Mouse (Mus musculus): ENCODE measurements around the gene Msl1. TPM values are rescaled to one million over a fixed set of nuclear protein-coding genes. Genes with fewer than 3 reads are reported as not detected.

The Msl1 gene
- polyA plus RNA-seq, 1 experiment, result 24.5 TPM

- Histone ChIP-seq H3K4me1 (ENCODE audit: control insufficient read depth, insufficient read depth, low read length) (peaks cover 26% of the 10 kb centered on the region), H3K27me3 (replicated peaks; ENCODE audit: control insufficient read depth, insufficient read depth, low read length) (no peaks in the 10 kb centered on the region), H3K36me3 (ENCODE audit: control insufficient read depth, insufficient read depth, low read length) (no peaks in the 10 kb centered on the region), H3K4me3 (ENCODE audit: insufficient read depth, low read depth, low read length) (no peak overlapping the region), H3K27ac (ENCODE audit: insufficient read depth, low read depth, low read length) (no peak overlapping the region)
- TF ChIP-seq CTCF (conservative IDR thresholded peaks at IDR 0.05; ENCODE audit: insufficient read depth, insufficient read length, low read depth, low read length) (no peak), POLR2A (IDR thresholded peaks at IDR 0.05; ENCODE audit: low read depth, low read length) (no peak)
- no peak for DNase-seq
Observed at GRCm38 (mm10) chr11:98777888-98778287, 17.4 kb upstream of the Msl1 start.

- no peak overlapping the region for H3K4me3 ChIP-seq (ENCODE audit: insufficient read depth, low read depth, low read length)
- peaks cover 35% of the 10 kb centered on the region for H3K4me1 ChIP-seq (ENCODE audit: control insufficient read depth, insufficient read depth, low read length)
- peak; percentile 65 for DNase-seq
- peak overlapping the region; percentile 34 for H3K27ac ChIP-seq (ENCODE audit: insufficient read depth, low read depth, low read length)
- TF ChIP-seq POLR2A (IDR thresholded peaks at IDR 0.05; ENCODE audit: low read depth, low read length) (no peak), CTCF (conservative IDR thresholded peaks at IDR 0.05; ENCODE audit: insufficient read depth, insufficient read length, low read depth, low read length) (no peak)
- no peaks in the 10 kb centered on the region for H3K36me3 ChIP-seq (ENCODE audit: control insufficient read depth, insufficient read depth, low read length)
- WGBS, result 36% methylated on average over 13 of the region's 14 CpGs
- no peaks in the 10 kb centered on the region for H3K27me3 ChIP-seq (replicated peaks; ENCODE audit: control insufficient read depth, insufficient read depth, low read length)
Observed at GRCm38 (mm10) chr11:98781851-98782512, 13.3 kb upstream of the Msl1 start.

GRCm38 (mm10) chr11:98782651-98783235, 12.6 kb upstream of the Msl1 start:
- no peak for DNase-seq
- Histone ChIP-seq H3K4me1 (ENCODE audit: control insufficient read depth, insufficient read depth, low read length) (peaks cover 32% of the 10 kb centered on the region), H3K4me3 (ENCODE audit: insufficient read depth, low read depth, low read length) (peak overlapping the region; percentile 7; the same call in 1 of the 2 replicates), H3K27me3 (replicated peaks; ENCODE audit: control insufficient read depth, insufficient read depth, low read length) (no peaks in the 10 kb centered on the region), H3K36me3 (ENCODE audit: control insufficient read depth, insufficient read depth, low read length) (no peaks in the 10 kb centered on the region), H3K27ac (ENCODE audit: insufficient read depth, low read depth, low read length) (peak overlapping the region; percentile 93)
- WGBS, result 11% methylated on average over 17 of the region's 17 CpGs
- TF ChIP-seq POLR2A (IDR thresholded peaks at IDR 0.05; ENCODE audit: low read depth, low read length) (no peak), CTCF (conservative IDR thresholded peaks at IDR 0.05; ENCODE audit: insufficient read depth, insufficient read length, low read depth, low read length) (no peak)

GRCm38 (mm10) chr11:98783236-98783696, 12.1 kb upstream of the Msl1 start:
- no peaks in the 10 kb centered on the region for H3K36me3 ChIP-seq (ENCODE audit: control insufficient read depth, insufficient read depth, low read length)
- H3K4me1 ChIP-seq (ENCODE audit: control insufficient read depth, insufficient read depth, low read length), result peaks cover 34% of the 10 kb centered on the region
- peak overlapping the region; percentile 93 for H3K27ac ChIP-seq (ENCODE audit: insufficient read depth, low read depth, low read length)
- TF ChIP-seq CTCF (conservative IDR thresholded peaks at IDR 0.05; ENCODE audit: insufficient read depth, insufficient read length, low read depth, low read length) (no peak), POLR2A (IDR thresholded peaks at IDR 0.05; ENCODE audit: low read depth, low read length) (peak; percentile 68)
- peak; percentile 99 for DNase-seq
- peak overlapping the region; percentile 7; the same call in 1 of the 2 replicates for H3K4me3 ChIP-seq (ENCODE audit: insufficient read depth, low read depth, low read length)
- under 1% methylated on average over 20 of the region's 20 CpGs for WGBS
- H3K27me3 ChIP-seq (replicated peaks; ENCODE audit: control insufficient read depth, insufficient read depth, low read length), result no peaks in the 10 kb centered on the region

- no peak for DNase-seq
- no peak for TF ChIP-seq CTCF (conservative IDR thresholded peaks at IDR 0.05; ENCODE audit: insufficient read depth, insufficient read length, low read depth, low read length)
- no peak for TF ChIP-seq POLR2A (IDR thresholded peaks at IDR 0.05; ENCODE audit: low read depth, low read length)
- peaks cover 36% of the 10 kb centered on the region for H3K4me1 ChIP-seq (ENCODE audit: control insufficient read depth, insufficient read depth, low read length)
- no peak overlapping the region for H3K4me3 ChIP-seq (ENCODE audit: insufficient read depth, low read depth, low read length)
- H3K36me3 ChIP-seq (ENCODE audit: control insufficient read depth, insufficient read depth, low read length), result no peaks in the 10 kb centered on the region
- peak overlapping the region; percentile 93 for H3K27ac ChIP-seq (ENCODE audit: insufficient read depth, low read depth, low read length)
- H3K27me3 ChIP-seq (replicated peaks; ENCODE audit: control insufficient read depth, insufficient read depth, low read length), result no peaks in the 10 kb centered on the region
- WGBS, result 58% methylated on average over 4 of the region's 4 CpGs
Observed at GRCm38 (mm10) chr11:98784139-98784538, 11.2 kb upstream of the Msl1 start.

GRCm38 (mm10) chr11:98785214-98785613, 10.1 kb upstream of the Msl1 start:
- peak; percentile 38 for DNase-seq
- Histone ChIP-seq H3K4me1 (ENCODE audit: control insufficient read depth, insufficient read depth, low read length) (peaks cover 36% of the 10 kb centered on the region), H3K36me3 (ENCODE audit: control insufficient read depth, insufficient read depth, low read length) (no peaks in the 10 kb centered on the region), H3K27ac (ENCODE audit: insufficient read depth, low read depth, low read length) (peak overlapping the region; percentile 97), H3K27me3 (replicated peaks; ENCODE audit: control insufficient read depth, insufficient read depth, low read length) (no peaks in the 10 kb centered on the region), H3K4me3 (ENCODE audit: insufficient read depth, low read depth, low read length) (no peak overlapping the region)
- 32% methylated on average over 10 of the region's 10 CpGs for WGBS
- no peak for TF ChIP-seq CTCF (conservative IDR thresholded peaks at IDR 0.05; ENCODE audit: insufficient read depth, insufficient read length, low read depth, low read length)

GRCm38 (mm10) chr11:98785772-98786281, 9.5 kb upstream of the Msl1 start:
- WGBS, result 3% methylated on average over 12 of the region's 12 CpGs
- TF ChIP-seq CTCF (conservative IDR thresholded peaks at IDR 0.05; ENCODE audit: insufficient read depth, insufficient read length, low read depth, low read length) (peak; percentile 54), POLR2A (IDR thresholded peaks at IDR 0.05; ENCODE audit: low read depth, low read length) (no peak)
- peak; percentile 87 for DNase-seq

More at GRCm38 (mm10) chr11:98785772-98786281, 9.5 kb upstream of the Msl1 start:
- no peaks in the 10 kb centered on the region for H3K27me3 ChIP-seq (replicated peaks; ENCODE audit: control insufficient read depth, insufficient read depth, low read length)
- H3K4me1 ChIP-seq (ENCODE audit: control insufficient read depth, insufficient read depth, low read length), result peaks cover 36% of the 10 kb centered on the region
- peak overlapping the region; percentile 30; the same call in 1 of the 2 replicates for H3K4me3 ChIP-seq (ENCODE audit: insufficient read depth, low read depth, low read length)
- H3K27ac ChIP-seq (ENCODE audit: insufficient read depth, low read depth, low read length), result peak overlapping the region; percentile 97
- no peaks in the 10 kb centered on the region for H3K36me3 ChIP-seq (ENCODE audit: control insufficient read depth, insufficient read depth, low read length)

Measured in kidney, adult 2 months (tissue).